Mouse (Mus musculus): ENCODE data around the gene Mkrn2os.
"Not testable (repeated sequence)": the region's sequence is repeated elsewhere in the genome, so short reads cannot be mapped to it uniquely, and the experiment has no call there.

The Mkrn2os gene

GRCm38 (mm10) chr6:115592458-115592857 lies at the start of gene Mkrn2os:
Gene Mkrn2os, minus strand, starts transcription at chr6:115592576.
- in situ Hi-C loops (cut with MseI, MboI), result no loop called here

GRCm38 (mm10) chr6:115638188-115638587 lies 45.8 kb upstream of the Mkrn2os start:
- in situ Hi-C loops (cut with MseI, MboI), result not testable (repeated sequence)

- in situ Hi-C loops (cut with MseI, MboI), result no loop called here
Measured at GRCm38 (mm10) chr6:115634015-115634414, 41.6 kb upstream of the Mkrn2os start.

GRCm38 (mm10) chr6:115631056-115631795 lies 38.9 kb upstream of the Mkrn2os start:
- in situ Hi-C loops (cut with MseI, MboI), result no loop called here

- in situ Hi-C loops (cut with MseI, MboI), result no loop called here
Measured at GRCm38 (mm10) chr6:115626121-115626520, 33.7 kb upstream of the Mkrn2os start.

GRCm38 (mm10) chr6:115620942-115621341 lies 28.6 kb upstream of the Mkrn2os start:
- in situ Hi-C loops (cut with MseI, MboI), result no loop called here

- in situ Hi-C loops (cut with MseI, MboI), result no loop called here
Measured at GRCm38 (mm10) chr6:115619818-115620217, 27.4 kb upstream of the Mkrn2os start.

GRCm38 (mm10) chr6:115615983-115616382 lies 23.6 kb upstream of the Mkrn2os start:
- in situ Hi-C loops (cut with MseI, MboI), result no loop called here

- in situ Hi-C loops (cut with MseI, MboI), result no loop called here
Measured at GRCm38 (mm10) chr6:115613793-115614192, 21.4 kb upstream of the Mkrn2os start.

- in situ Hi-C loops (cut with MseI, MboI), result no loop called here
Measured at GRCm38 (mm10) chr6:115610301-115610700, 17.9 kb upstream of the Mkrn2os start.

GRCm38 (mm10) chr6:115609121-115609520 lies 16.7 kb upstream of the Mkrn2os start:
- in situ Hi-C loops (cut with MseI, MboI), result no loop called here

- in situ Hi-C loops (cut with MseI, MboI), result no loop called here
Measured at GRCm38 (mm10) chr6:115607429-115607828, 15.1 kb upstream of the Mkrn2os start.

- in situ Hi-C loops (cut with MseI, MboI), result no loop called here
Measured at GRCm38 (mm10) chr6:115606461-115606860, 14.1 kb upstream of the Mkrn2os start.

GRCm38 (mm10) chr6:115601715-115602523 lies 9.5 kb upstream of the Mkrn2os start, which contains the start of gene Mkrn2:
Gene Mkrn2, plus strand, starts transcription at chr6:115601902.
- in situ Hi-C loops (cut with MseI, MboI), result no loop called here

GRCm38 (mm10) chr6:115601322-115601714 lies 8.9 kb upstream of the Mkrn2os start:
- in situ Hi-C loops (cut with MseI, MboI), result no loop called here

- in situ Hi-C loops (cut with MseI, MboI), result no loop called here
Measured at GRCm38 (mm10) chr6:115595667-115596066, 3.3 kb upstream of the Mkrn2os start.

- in situ Hi-C loops (cut with MseI, MboI), result no loop called here
Measured at GRCm38 (mm10) chr6:115594463-115594862, 2.1 kb upstream of the Mkrn2os start.

- in situ Hi-C loops (cut with MseI, MboI), result no loop called here
Measured at GRCm38 (mm10) chr6:115593252-115593651, 876 bp upstream of the Mkrn2os start.

GRCm38 (mm10) chr6:115591692-115592359 lies 550 bp downstream of the Mkrn2os start:
- in situ Hi-C loops (cut with MseI, MboI), result no loop called here

- in situ Hi-C loops (cut with MseI, MboI), result no loop called here
Measured at GRCm38 (mm10) chr6:115586321-115586720, 6.1 kb downstream of the Mkrn2os start.

- in situ Hi-C loops (cut with MseI, MboI), result no loop called here
Measured at GRCm38 (mm10) chr6:115584176-115584575, 8.2 kb downstream of the Mkrn2os start.

GRCm38 (mm10) chr6:115583430-115584125 lies 8.8 kb downstream of the Mkrn2os start:
- in situ Hi-C loops (cut with MseI, MboI), result no loop called here

Measured in mouse trophoblast stem cell (cell line).